Comparison of ENCODE assay signal across 13 mouse cellular contexts in genomic region chr15:31284142-31284541, GRCm38 (mm10).
DNase-seq lines count a peak whose midpoint lies in the region; ATAC-seq and TF ChIP-seq lines count a peak whose summit lies in the region.
"Had no signal": no experiment of that assay in that cellular context is flagged by ENCODE, and none has a peak within 500 bp of the region (broad histone marks: within the 10 kb centered on the region; RNA-seq: fewer than 3 reads in every experiment).

No protein-coding gene starts in this region.

- no peak for TF ChIP-seq EP300 in ES-Bruce4 (IDR thresholded peaks at IDR 0.05; ENCODE audit: insufficient read depth, low read depth, low read length)

- H3K4me3 ChIP-seq in hindbrain, embryonic 12.5 days = no peak overlapping the region
- no peak overlapping the region for H3K4me3 ChIP-seq in hindbrain, embryonic 10.5 days
- H3K4me3 ChIP-seq in ES-Bruce4 (ENCODE audit: low read depth, low read length) = no peak overlapping the region
- H3K4me3 ChIP-seq in midbrain, embryonic 13.5 days (replicated peaks) = no peak overlapping the region
- H3K4me3 ChIP-seq: limb, embryonic 15.5 days; megakaryocyte, embryonic 14.5 days; myocyte had no signal

- no peak for TF ChIP-seq POLR2A in ES-Bruce4 (IDR thresholded peaks at IDR 0.05; ENCODE audit: insufficient read depth, low read length)

- H3K4me1 ChIP-seq in hindbrain, embryonic 12.5 days = no peaks in the 10 kb centered on the region
- peaks cover 4% of the 10 kb centered on the region; the same call in 1 of the 2 replicates for H3K4me1 ChIP-seq in hindbrain, embryonic 10.5 days (replicated peaks)
- H3K4me1 ChIP-seq in ES-Bruce4 (ENCODE audit: control insufficient read depth, insufficient read depth, low read length) = peaks cover 3% of the 10 kb centered on the region
- H3K4me1 ChIP-seq in midbrain, embryonic 13.5 days (replicated peaks) = peaks cover 22% of the 10 kb centered on the region

- H3K36me3 ChIP-seq in hindbrain, embryonic 12.5 days = no peaks in the 10 kb centered on the region
- no peaks in the 10 kb centered on the region for H3K36me3 ChIP-seq in hindbrain, embryonic 10.5 days
- no peaks in the 10 kb centered on the region for H3K36me3 ChIP-seq in ES-Bruce4 (ENCODE audit: control insufficient read depth, insufficient read depth, low read length, poor library complexity, severe bottlenecking)
- no peaks in the 10 kb centered on the region for H3K36me3 ChIP-seq in midbrain, embryonic 13.5 days
- H3K36me3 ChIP-seq: limb, embryonic 15.5 days had no signal

- TF ChIP-seq CTCF in ES-Bruce4 (IDR thresholded peaks at IDR 0.05; ENCODE audit: low read depth, low read length) = peak; percentile 61

- no peaks in the 10 kb centered on the region for H3K9me3 ChIP-seq in hindbrain, embryonic 12.5 days (replicated peaks)
- H3K9me3 ChIP-seq in hindbrain, embryonic 10.5 days = no peaks in the 10 kb centered on the region
- no peaks in the 10 kb centered on the region for H3K9me3 ChIP-seq in ES-Bruce4 (replicated peaks; ENCODE audit: control insufficient read depth, insufficient read depth, low read length, poor library complexity, severe bottlenecking)
- H3K9me3 ChIP-seq in midbrain, embryonic 13.5 days = no peaks in the 10 kb centered on the region
- H3K9me3 ChIP-seq: limb, embryonic 15.5 days; megakaryocyte, embryonic 14.5 days had no signal

- ATAC-seq in hindbrain, embryonic 12.5 days (ENCODE audit: low FRiP score) = 0 out of 2 replicates have a peak, but pooled peaks have one; percentile 7
- peak; percentile 50; the same call in 1 of the 2 replicates for ATAC-seq in common myeloid progenitor, adult 5-6 weeks (replicated peaks; ENCODE audit: low read depth, poor library complexity, severe bottlenecking)
- ATAC-seq in midbrain, embryonic 13.5 days = no peak

- H3K27ac ChIP-seq in hindbrain, embryonic 12.5 days = no peak overlapping the region
- no peak overlapping the region for H3K27ac ChIP-seq in hindbrain, embryonic 10.5 days
- H3K27ac ChIP-seq in ES-Bruce4 (ENCODE audit: insufficient read depth, low read length) = no peak overlapping the region
- H3K27ac ChIP-seq in midbrain, embryonic 13.5 days = no peak overlapping the region
- H3K27ac ChIP-seq: limb, embryonic 15.5 days had no signal

- no peak overlapping the region for H3K9ac ChIP-seq in hindbrain, embryonic 12.5 days
- no peak overlapping the region for H3K9ac ChIP-seq in ES-Bruce4 (ENCODE audit: low read depth, poor library complexity, severe bottlenecking)
- H3K9ac ChIP-seq in midbrain, embryonic 13.5 days (replicated peaks) = no peak overlapping the region
- H3K9ac ChIP-seq: limb, embryonic 15.5 days had no signal

- intact Hi-C loops in left cerebral cortex, postnatal 4 days (cut with DNase I) = no loop called here

- DNase-seq in hindbrain, embryonic 10.5 days (ENCODE audit: low spot score) = no peak
- peak; percentile 40 for DNase-seq in left cerebral cortex, postnatal 4 days
- no peak for DNase-seq in left cerebral cortex, adult 9 months (ENCODE audit: low spot score in 2 of 2)
- DNase-seq in ovary, adult 18-20 months (ENCODE audit: low spot score) = no peak
- DNase-seq: cerebellum, adult 8-10 months; heart, adult 18-20 months had no signal

- H3K27me3 ChIP-seq in hindbrain, embryonic 12.5 days = no peaks in the 10 kb centered on the region
- no peaks in the 10 kb centered on the region for H3K27me3 ChIP-seq in hindbrain, embryonic 10.5 days (ENCODE audit: insufficient read depth, poor library complexity, severe bottlenecking)
- no peaks in the 10 kb centered on the region for H3K27me3 ChIP-seq in ES-Bruce4 (ENCODE audit: control insufficient read depth, insufficient read depth, low read length, poor library complexity, severe bottlenecking)
- no peaks in the 10 kb centered on the region for H3K27me3 ChIP-seq in midbrain, embryonic 13.5 days
- H3K27me3 ChIP-seq: limb, embryonic 15.5 days had no signal

- 67% methylated on average over 5 of the region's 5 CpGs for WGBS in hindbrain, embryonic 12.5 days
- 71% methylated on average over 5 of the region's 5 CpGs for WGBS in hindbrain, embryonic 10.5 days
- WGBS in midbrain, embryonic 13.5 days = 74% methylated on average over 5 of the region's 5 CpGs

- H3K4me2 ChIP-seq in hindbrain, embryonic 12.5 days (replicated peaks) = no peak overlapping the region
- no peak overlapping the region for H3K4me2 ChIP-seq in midbrain, embryonic 13.5 days (replicated peaks)
- H3K4me2 ChIP-seq: limb, embryonic 15.5 days had no signal
